Mouse (Mus musculus): ENCODE data around the gene Tnfrsf19.

Tnfrsf19 gene

DNA sequence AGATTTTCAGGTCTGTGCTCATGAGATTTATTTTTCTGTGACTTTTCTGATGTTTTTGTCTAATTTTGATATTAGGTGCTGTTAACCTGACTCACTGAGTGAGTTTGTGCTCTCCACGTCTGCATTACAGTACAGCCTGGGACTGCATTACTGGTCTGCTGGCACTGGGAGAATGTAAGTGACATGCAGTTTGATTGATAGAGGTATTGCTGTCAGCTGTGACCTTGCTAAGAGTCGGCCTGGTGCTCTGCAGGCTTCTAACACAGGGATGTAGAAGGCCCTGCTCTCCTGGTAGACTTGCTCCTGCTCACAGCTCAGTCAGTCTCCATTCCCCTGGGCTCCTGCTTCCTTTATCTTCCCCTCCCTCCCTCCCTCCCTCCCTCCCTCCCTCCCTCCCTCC, 25.3 kb downstream of the Tnfrsf19 start:
- WGBS = 87% methylated on average over 2 of the region's 2 CpGs

DNA sequence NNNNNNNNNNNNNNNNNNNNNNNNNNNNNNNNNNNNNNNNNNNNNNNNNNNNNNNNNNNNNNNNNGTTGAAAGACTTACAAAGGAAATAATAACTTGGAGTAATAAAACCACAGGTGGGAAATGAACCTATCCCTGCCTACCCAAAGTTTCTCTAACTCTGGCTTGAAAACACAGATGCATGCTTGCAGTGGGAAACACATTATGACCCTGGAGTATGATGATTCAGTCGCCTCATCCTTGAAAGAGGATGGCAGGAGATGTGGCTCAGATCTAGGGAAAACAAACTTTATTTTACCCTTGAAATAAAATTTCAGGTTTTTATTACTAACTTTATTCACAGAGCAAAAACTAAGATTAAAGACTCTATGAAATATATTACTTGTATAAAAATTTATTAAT, 26.4 kb downstream of the Tnfrsf19 start:
- 91% methylated on average over 1 of the region's 1 CpGs for WGBS

- 80% methylated on average over 15 of the region's 15 CpGs for WGBS
Measured at GRCm38 (mm10) chr14:61014544-61014943, 31.7 kb downstream of the Tnfrsf19 start.

GRCm38 (mm10) chr14:61012397-61012931, 33.8 kb downstream of the Tnfrsf19 start:
- 6% methylated on average over 17 of the region's 17 CpGs for WGBS

GRCm38 (mm10) chr14:61011621-61012174, 34.6 kb downstream of the Tnfrsf19 start:
- WGBS = 64% methylated on average over 8 of the region's 8 CpGs

DNA sequence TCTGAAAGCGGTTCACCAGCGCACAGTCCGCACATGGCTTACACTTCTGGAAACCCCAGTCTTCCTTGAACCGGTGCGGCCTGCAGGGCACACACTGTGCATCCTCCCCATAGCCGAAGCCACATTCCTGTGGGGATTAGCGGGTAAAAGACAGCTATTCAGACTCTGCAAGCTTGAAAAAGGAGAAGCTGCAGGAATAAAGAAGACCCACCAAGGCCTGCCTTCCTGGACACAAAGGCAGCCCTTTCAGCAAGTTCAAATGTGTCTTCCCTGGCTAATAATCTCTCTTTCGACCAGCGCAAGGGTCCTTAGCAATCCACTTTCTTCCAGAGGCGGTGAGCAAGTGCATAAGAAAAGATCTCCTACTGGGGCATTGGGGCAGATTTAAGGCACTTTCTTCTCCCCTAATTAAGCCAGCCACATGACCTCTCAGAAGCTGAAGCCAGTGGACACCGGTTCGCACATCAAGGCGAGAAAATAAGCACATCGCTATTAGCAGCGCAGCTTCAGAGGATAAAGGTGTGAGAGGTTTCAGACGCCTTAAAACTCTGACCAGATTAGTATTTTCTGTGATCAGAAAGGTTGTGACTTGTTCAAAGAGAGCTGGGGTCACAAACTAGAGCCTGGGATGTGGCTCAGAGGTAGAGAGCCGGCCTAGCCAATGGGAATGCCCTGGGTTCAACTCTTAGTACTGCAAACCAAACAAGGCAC, 41.0 kb downstream of the Tnfrsf19 start:
- WGBS = 70% methylated on average over 17 of the region's 17 CpGs

GRCm38 (mm10) chr14:61003676-61004075, 42.6 kb downstream of the Tnfrsf19 start:
- 63% methylated on average over 6 of the region's 6 CpGs for WGBS

GRCm38 (mm10) chr14:61000072-61000471, 46.2 kb downstream of the Tnfrsf19 start:
- WGBS = 69% methylated on average over 5 of the region's 5 CpGs

DNA sequence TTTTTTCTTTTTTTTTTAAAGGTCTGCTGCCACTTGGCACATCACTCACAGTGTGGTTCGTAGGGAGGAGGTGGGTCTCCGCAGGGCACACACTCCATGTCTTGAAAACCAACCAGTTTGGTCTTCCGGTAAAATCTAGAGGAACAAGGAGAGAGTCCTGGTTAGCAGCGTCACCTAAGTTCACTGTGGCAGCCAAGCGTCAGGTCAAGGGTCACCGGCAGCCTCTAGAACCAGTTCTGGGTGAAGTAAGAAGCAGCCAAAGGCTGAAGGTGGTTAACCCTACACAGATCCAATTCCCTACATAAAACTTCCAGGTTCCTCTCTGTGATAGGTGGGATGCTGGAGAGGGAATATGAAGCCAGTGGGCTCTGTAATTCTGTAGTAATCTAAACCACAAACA, 49.7 kb downstream of the Tnfrsf19 start:
- 76% methylated on average over 6 of the region's 6 CpGs for WGBS

DNA sequence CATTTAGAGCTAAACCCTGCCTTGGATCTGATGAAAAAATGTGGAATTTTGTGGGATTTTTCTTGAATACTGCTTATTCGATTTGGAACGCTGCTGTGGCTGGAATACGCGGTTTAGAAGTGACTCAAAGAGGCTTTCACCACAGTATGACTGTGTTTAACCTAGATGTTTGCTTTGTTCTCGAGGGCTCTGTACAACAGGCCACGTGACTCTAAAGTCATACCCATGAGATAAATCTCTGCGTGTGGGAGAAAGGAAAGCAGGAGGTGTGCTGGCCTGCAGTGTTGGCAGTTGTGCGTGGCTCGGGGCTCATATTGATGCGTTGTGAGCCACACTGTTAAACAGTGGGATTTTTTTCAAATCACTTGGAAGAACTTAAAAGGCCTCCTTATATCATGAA, 52.8 kb downstream of the Tnfrsf19 start:
- WGBS = 40% methylated on average over 10 of the region's 10 CpGs

DNA sequence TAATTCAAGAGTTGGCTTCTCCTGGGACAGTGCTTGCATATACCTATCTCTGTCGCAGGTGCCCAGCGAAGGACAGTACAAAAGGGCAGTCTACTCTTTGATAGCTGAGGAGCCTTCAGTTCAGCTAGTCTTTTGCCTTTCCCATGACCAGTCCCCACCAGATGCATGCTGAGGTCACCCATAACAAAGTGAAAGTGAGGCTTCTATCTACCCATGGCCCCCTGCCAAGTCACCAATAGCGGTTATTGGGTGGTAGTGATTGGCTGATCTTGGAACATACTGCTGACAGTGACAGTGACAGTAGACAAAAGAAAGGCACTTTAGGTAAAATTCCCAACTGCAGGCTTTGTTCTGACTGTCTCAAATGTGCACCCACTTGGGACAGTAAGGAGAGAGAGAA, 53.2 kb downstream of the Tnfrsf19 start:
- WGBS = 70% methylated on average over 3 of the region's 3 CpGs

DNA sequence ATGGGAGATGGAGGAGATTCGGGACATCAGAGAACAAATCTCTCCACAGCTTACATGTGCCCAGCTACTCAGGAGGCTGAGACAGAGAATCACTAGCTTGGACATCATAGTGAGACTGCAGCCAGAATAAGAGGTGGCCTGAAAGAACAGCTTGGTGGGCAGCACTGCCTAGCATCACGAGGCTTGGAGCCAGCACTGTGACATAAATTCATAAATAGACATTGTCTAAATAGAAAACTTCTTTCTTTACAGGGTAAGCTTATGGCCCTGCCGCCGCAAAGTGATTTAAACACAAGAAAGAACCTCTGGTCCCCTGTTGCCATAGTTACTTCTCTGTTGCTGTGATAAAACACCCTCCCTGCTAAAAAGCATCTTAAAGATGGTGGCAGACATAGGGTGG, 54.1 kb downstream of the Tnfrsf19 start:
- 60% methylated on average over 4 of the region's 4 CpGs for WGBS

DNA sequence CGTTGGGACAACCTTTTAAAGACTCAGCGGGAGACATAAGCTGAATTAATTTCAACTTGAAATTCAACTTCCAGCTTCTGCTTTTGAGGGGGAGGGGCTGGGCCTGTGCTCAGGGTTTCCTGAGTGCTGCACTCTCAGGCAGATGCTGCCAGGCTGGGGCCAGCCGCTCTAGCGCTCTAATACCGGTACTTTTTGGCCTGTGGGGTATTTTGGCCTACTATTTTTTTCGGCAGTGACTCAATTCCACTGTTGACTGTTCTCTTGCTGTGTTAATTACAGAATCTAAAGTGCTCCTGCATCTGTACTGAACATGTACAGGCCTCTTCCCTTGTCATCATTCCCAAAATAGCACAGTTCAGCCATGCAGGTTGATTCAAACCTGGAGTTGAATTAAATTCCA, 58.1 kb downstream of the Tnfrsf19 start:
- WGBS = 32% methylated on average over 6 of the region's 6 CpGs

GRCm38 (mm10) chr14:60986926-60987325, 59.4 kb downstream of the Tnfrsf19 start:
- WGBS = 63% methylated on average over 5 of the region's 5 CpGs

DNA sequence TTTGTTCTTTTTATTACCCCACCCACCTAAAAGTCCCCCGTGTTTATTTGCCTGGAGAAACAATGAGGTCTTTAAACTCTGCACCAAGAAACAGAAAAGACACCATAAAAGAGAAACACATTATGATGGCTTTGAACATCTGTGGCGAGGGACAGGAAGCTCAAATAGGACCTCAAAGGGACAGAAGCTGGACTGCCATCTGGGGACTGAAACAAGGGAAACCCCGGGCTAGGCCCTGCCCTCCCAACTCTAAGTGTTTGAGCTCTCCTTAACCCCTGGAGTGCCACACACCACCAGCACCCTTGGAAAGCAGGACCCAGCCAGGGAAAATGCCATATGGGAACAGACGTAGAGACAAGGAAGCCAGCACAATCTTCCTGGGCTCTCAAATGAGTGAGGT, 61.2 kb downstream of the Tnfrsf19 start:
- WGBS = 31% methylated on average over 4 of the region's 4 CpGs

DNA sequence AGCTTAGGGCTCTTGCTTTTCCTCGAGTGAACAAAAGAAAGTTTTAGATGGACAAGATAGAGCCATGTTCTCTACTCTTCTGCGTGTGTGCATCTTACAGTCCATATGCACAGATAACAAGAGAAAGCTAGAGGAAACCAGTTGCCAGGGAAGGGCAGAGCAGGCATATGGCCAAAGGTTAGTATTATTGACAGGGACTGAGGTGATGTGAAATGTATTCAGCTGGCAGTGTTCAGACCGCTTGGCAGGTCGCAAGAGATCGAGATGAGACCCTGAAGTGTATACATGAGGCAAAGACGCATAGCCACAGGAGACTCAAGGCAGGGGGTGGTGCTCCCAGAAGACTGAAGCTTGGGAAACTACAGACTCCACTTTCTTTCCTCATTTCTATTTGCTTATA, 62.0 kb downstream of the Tnfrsf19 start:
- 63% methylated on average over 6 of the region's 6 CpGs for WGBS

DNA sequence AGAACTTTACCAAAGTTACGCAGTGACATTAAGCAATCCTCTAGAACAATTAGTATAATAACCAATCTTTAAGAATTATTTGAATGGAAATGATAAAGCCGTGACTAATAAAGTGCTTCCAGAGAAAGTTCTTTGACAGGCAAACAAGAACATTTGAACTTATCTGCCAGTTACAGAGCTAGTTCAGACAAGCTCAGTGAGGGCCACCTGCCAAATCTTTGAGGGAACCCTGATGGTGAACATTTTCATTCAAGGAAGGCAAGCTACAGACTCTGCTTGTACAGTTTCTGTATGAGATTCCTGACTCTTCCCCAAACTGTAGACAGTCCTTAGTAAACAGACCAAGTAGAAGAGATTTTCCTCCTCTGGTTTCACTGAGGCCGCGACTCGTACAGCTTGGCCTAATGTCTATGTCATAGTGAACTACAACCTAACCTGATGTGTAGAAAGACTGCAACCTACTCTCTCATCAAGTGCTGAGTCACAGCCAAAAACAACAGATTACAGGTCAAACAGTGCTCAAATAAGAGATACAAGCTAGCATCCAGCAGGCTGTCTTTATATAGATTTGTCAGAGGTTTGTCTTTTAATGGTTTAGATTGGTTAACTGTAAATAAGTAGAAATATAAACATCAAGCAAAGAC, 65.9 kb downstream of the Tnfrsf19 start:
- WGBS = 89% methylated on average over 5 of the region's 5 CpGs

GRCm38 (mm10) chr14:60978129-60978528, 68.2 kb downstream of the Tnfrsf19 start:
- WGBS = 68% methylated on average over 6 of the region's 6 CpGs

GRCm38 (mm10) chr14:60976231-60976630, 70.1 kb downstream of the Tnfrsf19 start:
- WGBS = 85% methylated on average over 3 of the region's 3 CpGs

GRCm38 (mm10) chr14:60975736-60976135, 70.6 kb downstream of the Tnfrsf19 start:
- WGBS = 88% methylated on average over 3 of the region's 3 CpGs

DNA sequence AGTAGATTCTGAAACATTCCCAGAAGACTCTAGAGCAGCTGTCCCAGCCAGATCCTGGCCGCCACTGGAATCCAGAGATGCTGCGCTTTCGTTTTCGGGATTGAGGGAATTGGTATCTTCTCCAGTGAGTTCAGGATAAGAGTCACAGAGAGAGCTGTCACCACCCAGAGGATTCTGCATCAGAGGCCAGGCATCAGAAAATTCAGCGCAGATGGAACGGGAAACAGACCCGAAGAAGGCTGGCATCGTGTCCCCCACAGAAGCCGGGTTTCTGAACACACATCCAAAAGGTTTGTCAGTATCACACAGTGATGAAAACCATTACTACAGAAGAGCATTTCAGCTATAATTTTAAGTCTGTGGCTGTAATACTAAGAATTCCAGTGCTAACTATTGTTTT, 75.3 kb downstream of the Tnfrsf19 start:
- 84% methylated on average over 9 of the region's 9 CpGs for WGBS

DNA sequence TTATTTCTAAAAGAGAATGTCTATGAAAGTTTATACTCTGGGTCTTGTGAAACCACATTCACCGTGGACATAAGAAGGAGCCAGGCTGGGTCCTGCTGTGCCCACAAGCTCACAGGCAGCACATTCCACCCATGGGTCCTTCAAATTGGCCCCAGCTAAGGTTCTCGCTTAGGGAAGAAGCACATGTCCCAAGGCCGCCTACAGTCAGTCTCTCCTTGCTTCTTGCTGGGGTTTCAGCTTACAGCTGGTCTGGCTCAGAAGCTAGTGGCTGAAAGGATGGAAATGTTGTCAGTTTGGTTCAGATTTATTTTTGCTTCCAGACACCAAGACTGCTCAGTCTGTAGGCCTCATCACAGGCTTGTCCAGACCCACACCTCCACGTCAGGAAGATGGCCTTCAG, 80.2 kb downstream of the Tnfrsf19 start:
- 63% methylated on average over 4 of the region's 4 CpGs for WGBS

All from cerebral cortex, adult 2 months (tissue).